Mouse (Mus musculus): ENCODE measurements around the gene Sptssa. TPM values are rescaled to one million over a fixed set of nuclear protein-coding genes. Genes with fewer than 3 reads are reported as not detected.

The Sptssa gene
- polyA plus RNA-seq, 1 experiment from 2014 or later: 125 TPM

DNA sequence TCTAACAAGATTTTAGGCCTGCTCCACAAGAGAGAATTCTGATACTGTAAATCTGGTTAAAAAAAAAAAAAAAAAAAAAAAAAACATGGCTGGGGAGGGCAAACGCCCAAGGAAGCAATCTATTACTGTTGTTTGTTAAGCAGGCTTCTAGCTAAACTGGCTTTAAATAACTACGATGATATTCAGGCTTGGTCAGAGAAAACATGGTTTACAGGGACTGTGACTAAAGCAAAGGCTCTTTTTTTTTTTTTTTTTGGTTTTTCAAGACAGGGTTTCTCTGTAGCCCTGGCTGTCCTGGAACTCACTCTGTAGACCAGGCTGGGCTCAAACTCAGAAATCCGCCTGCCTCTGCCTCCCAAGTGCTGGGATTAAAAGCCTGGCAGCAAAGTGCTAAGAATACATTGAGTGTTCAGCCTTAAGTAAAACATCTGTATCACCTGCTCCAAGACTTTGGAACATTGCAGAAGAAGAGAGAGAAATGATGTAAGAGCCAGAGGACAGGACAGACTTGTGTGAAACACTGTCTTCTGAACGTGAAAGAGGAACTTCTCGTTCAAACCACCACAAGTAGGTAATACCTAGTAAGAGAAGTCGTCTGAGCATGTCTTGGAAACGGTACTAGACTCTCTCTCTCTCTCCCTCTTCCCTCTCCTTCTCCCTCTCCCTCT is 2.2 kb upstream of the Sptssa start:
- WGBS (ENCODE audit: insufficient replicate concordance): 69% methylated on average over 7 of the region's 7 CpGs
- H3K4me2 ChIP-seq: no peak overlapping the region
- H3K4me1 ChIP-seq (ENCODE audit: control insufficient read depth, insufficient read depth, low read length): peaks cover 11% of the 10 kb centered on the region
- no peaks in the 10 kb centered on the region for H3K36me3 ChIP-seq (ENCODE audit: control insufficient read depth, insufficient read depth, low read length)
- no peak overlapping the region for H3K27ac ChIP-seq (ENCODE audit: low read depth, low read length)
- H3K27me3 ChIP-seq (ENCODE audit: control insufficient read depth, insufficient read depth, low read length): no peaks in the 10 kb centered on the region
- no peaks in the 10 kb centered on the region for H3K9me3 ChIP-seq (replicated peaks; ENCODE audit: control insufficient read depth, low read length)
- no peak overlapping the region for H3K9ac ChIP-seq (ENCODE audit: low read depth, low read length)
- no peak overlapping the region for H3K4me3 ChIP-seq (ENCODE audit: low read depth, low read length)
- no peak for ATAC-seq (replicated peaks; ENCODE audit: insufficient number of reproducible peaks, low FRiP score, low TSS enrichment)

- ATAC-seq (replicated peaks; ENCODE audit: insufficient number of reproducible peaks, low FRiP score, low TSS enrichment): no peak
- Histone ChIP-seq H3K36me3 (ENCODE audit: control insufficient read depth, insufficient read depth, low read length) (no peaks in the 10 kb centered on the region), H3K27ac (ENCODE audit: low read depth, low read length) (no peak overlapping the region), H3K4me1 (ENCODE audit: control insufficient read depth, insufficient read depth, low read length) (peaks cover 11% of the 10 kb centered on the region), H3K27me3 (ENCODE audit: control insufficient read depth, insufficient read depth, low read length) (no peaks in the 10 kb centered on the region), H3K4me3 (ENCODE audit: low read depth, low read length) (no peak overlapping the region), H3K9ac (ENCODE audit: low read depth, low read length) (no peak overlapping the region), H3K9me3 (replicated peaks; ENCODE audit: control insufficient read depth, low read length) (no peaks in the 10 kb centered on the region), H3K4me2 (no peak overlapping the region)
- 92% methylated on average over 5 of the region's 5 CpGs for WGBS (ENCODE audit: insufficient replicate concordance)
Measured at GRCm38 (mm10) chr12:54657951-54658350, 1.6 kb upstream of the Sptssa start.

GRCm38 (mm10) chr12:54657226-54657625 is 853 bp upstream of the Sptssa start:
- Histone ChIP-seq H3K4me3 (ENCODE audit: low read depth, low read length) (no peak overlapping the region; the same call in 1 of the 2 replicates), H3K9ac (ENCODE audit: low read depth, low read length) (no peak overlapping the region), H3K27ac (ENCODE audit: low read depth, low read length) (no peak overlapping the region)

GRCm38 (mm10) chr12:54656039-54656395 is 356 bp downstream of the Sptssa start:
- peak overlapping the region; percentile 77 for H3K9ac ChIP-seq (ENCODE audit: low read depth, low read length)
- peaks cover 18% of the 10 kb centered on the region for H3K4me1 ChIP-seq (ENCODE audit: control insufficient read depth, insufficient read depth, low read length)
- H3K27ac ChIP-seq (ENCODE audit: low read depth, low read length): peak overlapping the region; percentile 89
- 0% methylated on average over 22 of the region's 22 CpGs for WGBS (ENCODE audit: insufficient replicate concordance)
- ATAC-seq (replicated peaks; ENCODE audit: insufficient number of reproducible peaks, low FRiP score, low TSS enrichment): no peak; the same call in 1 of the 2 replicates
- H3K27me3 ChIP-seq (ENCODE audit: control insufficient read depth, insufficient read depth, low read length): no peaks in the 10 kb centered on the region
- H3K9me3 ChIP-seq (replicated peaks; ENCODE audit: control insufficient read depth, low read length): no peaks in the 10 kb centered on the region
- H3K4me2 ChIP-seq: peak overlapping the region; percentile 89
- H3K36me3 ChIP-seq (ENCODE audit: control insufficient read depth, insufficient read depth, low read length): no peaks in the 10 kb centered on the region
- peak overlapping the region; percentile 75 for H3K4me3 ChIP-seq (ENCODE audit: low read depth, low read length)

More at GRCm38 (mm10) chr12:54657226-54657625, 853 bp upstream of the Sptssa start:
- 48% methylated on average over 2 of the region's 2 CpGs for WGBS (ENCODE audit: insufficient replicate concordance)
- ATAC-seq (replicated peaks; ENCODE audit: insufficient number of reproducible peaks, low FRiP score, low TSS enrichment): no peak
- Histone ChIP-seq H3K9me3 (replicated peaks; ENCODE audit: control insufficient read depth, low read length) (no peaks in the 10 kb centered on the region), H3K27me3 (ENCODE audit: control insufficient read depth, insufficient read depth, low read length) (no peaks in the 10 kb centered on the region), H3K36me3 (ENCODE audit: control insufficient read depth, insufficient read depth, low read length) (no peaks in the 10 kb centered on the region), H3K4me1 (ENCODE audit: control insufficient read depth, insufficient read depth, low read length) (peaks cover 17% of the 10 kb centered on the region), H3K4me2 (peak overlapping the region; percentile 89)

- peak overlapping the region; percentile 89 for H3K27ac ChIP-seq (ENCODE audit: low read depth, low read length)
- WGBS (ENCODE audit: insufficient replicate concordance): 23% methylated on average over 16 of the region's 16 CpGs
- H3K9ac ChIP-seq (ENCODE audit: low read depth, low read length): peak overlapping the region; percentile 77
- peak overlapping the region; percentile 75 for H3K4me3 ChIP-seq (ENCODE audit: low read depth, low read length)
- no peaks in the 10 kb centered on the region for H3K9me3 ChIP-seq (replicated peaks; ENCODE audit: control insufficient read depth, low read length)
- no peaks in the 10 kb centered on the region for H3K36me3 ChIP-seq (ENCODE audit: control insufficient read depth, insufficient read depth, low read length)
- H3K4me2 ChIP-seq: peak overlapping the region; percentile 89
- peaks cover 18% of the 10 kb centered on the region for H3K4me1 ChIP-seq (ENCODE audit: control insufficient read depth, insufficient read depth, low read length)
- ATAC-seq (replicated peaks; ENCODE audit: insufficient number of reproducible peaks, low FRiP score, low TSS enrichment): no peak
- H3K27me3 ChIP-seq (ENCODE audit: control insufficient read depth, insufficient read depth, low read length): no peaks in the 10 kb centered on the region
Measured at GRCm38 (mm10) chr12:54655292-54656038, 908 bp downstream of the Sptssa start.

DNA sequence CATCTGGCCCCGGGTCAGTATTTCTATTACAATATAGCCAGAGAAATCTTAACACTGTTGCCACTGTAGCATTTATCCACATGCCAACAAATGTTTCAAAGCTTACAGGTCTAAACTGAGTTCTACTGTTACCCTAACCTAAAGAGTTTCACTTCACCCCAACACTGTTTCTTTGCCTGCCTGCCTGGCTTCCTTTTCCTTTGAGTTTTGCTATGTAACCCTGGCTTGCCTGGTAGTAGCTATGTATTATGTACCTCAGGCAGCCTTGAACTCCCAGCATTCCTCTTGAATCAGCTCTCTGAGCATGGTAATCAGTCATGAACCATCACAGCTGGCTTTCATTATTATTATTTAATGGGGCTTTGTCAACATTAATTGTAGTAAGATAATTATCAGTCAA is 1.6 kb downstream of the Sptssa start:
- peaks cover 18% of the 10 kb centered on the region for H3K4me1 ChIP-seq (ENCODE audit: control insufficient read depth, insufficient read depth, low read length)
- peak overlapping the region; percentile 89 for H3K4me2 ChIP-seq
- no peak overlapping the region for H3K9ac ChIP-seq (ENCODE audit: low read depth, low read length)
- H3K4me3 ChIP-seq (ENCODE audit: low read depth, low read length): peak overlapping the region; percentile 75; the same call in 1 of the 2 replicates
- no peaks in the 10 kb centered on the region for H3K27me3 ChIP-seq (ENCODE audit: control insufficient read depth, insufficient read depth, low read length)
- 79% methylated on average over 1 of the region's 1 CpGs for WGBS (ENCODE audit: insufficient replicate concordance)
- H3K9me3 ChIP-seq (replicated peaks; ENCODE audit: control insufficient read depth, low read length): no peaks in the 10 kb centered on the region
- H3K36me3 ChIP-seq (ENCODE audit: control insufficient read depth, insufficient read depth, low read length): no peaks in the 10 kb centered on the region
- ATAC-seq (replicated peaks; ENCODE audit: insufficient number of reproducible peaks, low FRiP score, low TSS enrichment): no peak
- no peak overlapping the region for H3K27ac ChIP-seq (ENCODE audit: low read depth, low read length)

DNA sequence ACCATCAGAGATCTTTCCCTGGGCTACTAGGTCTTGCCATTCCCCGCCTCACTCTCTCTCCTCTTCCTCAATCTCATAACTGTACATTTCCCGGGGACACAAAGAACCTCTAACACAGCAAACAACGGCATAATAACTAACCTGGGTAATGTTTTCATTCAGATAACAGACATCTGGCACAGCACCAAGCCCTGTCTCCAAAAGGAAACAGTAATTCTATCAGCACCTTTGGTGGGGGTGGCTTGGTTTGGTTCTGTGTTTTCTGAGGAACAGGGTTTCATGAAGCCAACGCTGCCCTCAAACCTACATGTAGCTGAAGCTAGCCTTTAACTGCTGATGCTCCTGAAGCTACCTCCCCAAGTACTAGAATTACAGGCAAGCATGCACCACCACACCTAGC is 2.2 kb downstream of the Sptssa start:
- Histone ChIP-seq H3K4me2 (peak overlapping the region; percentile 89), H3K36me3 (ENCODE audit: control insufficient read depth, insufficient read depth, low read length) (no peaks in the 10 kb centered on the region), H3K27me3 (ENCODE audit: control insufficient read depth, insufficient read depth, low read length) (no peaks in the 10 kb centered on the region), H3K9ac (ENCODE audit: low read depth, low read length) (no peak overlapping the region), H3K4me3 (ENCODE audit: low read depth, low read length) (no peak overlapping the region), H3K9me3 (replicated peaks; ENCODE audit: control insufficient read depth, low read length) (no peaks in the 10 kb centered on the region), H3K4me1 (ENCODE audit: control insufficient read depth, insufficient read depth, low read length) (peaks cover 18% of the 10 kb centered on the region), H3K27ac (ENCODE audit: low read depth, low read length) (no peak overlapping the region)
- WGBS (ENCODE audit: insufficient replicate concordance): 50% methylated on average over 4 of the region's 4 CpGs
- ATAC-seq (replicated peaks; ENCODE audit: insufficient number of reproducible peaks, low FRiP score, low TSS enrichment): no peak

DNA sequence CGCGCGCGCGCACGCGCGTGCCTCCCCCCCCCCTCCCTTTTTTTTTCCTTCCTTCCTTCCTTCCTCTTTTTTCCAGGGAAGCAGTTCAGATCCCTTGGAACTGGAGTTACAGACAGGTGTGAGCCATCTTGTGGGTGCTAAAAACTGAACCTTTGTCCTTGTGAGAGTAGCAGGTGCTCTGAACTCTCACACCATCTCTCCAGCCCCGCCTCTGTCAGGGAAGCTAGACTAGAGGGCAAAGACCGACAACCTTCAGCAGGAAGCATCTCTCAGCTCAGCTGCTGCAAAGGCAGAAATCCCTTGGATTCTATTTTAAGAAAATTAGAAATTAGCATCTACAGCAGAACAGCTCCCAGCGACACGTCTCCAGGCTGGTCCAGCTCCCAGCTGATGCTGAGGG is 4.0 kb downstream of the Sptssa start:
- Histone ChIP-seq H3K4me3 (ENCODE audit: low read depth, low read length) (no peak overlapping the region), H3K36me3 (ENCODE audit: control insufficient read depth, insufficient read depth, low read length) (no peaks in the 10 kb centered on the region), H3K9ac (ENCODE audit: low read depth, low read length) (no peak overlapping the region), H3K9me3 (replicated peaks; ENCODE audit: control insufficient read depth, low read length) (no peaks in the 10 kb centered on the region), H3K27ac (ENCODE audit: low read depth, low read length) (no peak overlapping the region), H3K4me1 (ENCODE audit: control insufficient read depth, insufficient read depth, low read length) (peaks cover 18% of the 10 kb centered on the region), H3K4me2 (0 out of 2 replicates have a peak overlapping the region, but pooled peaks have one; percentile 1), H3K27me3 (ENCODE audit: control insufficient read depth, insufficient read depth, low read length) (no peaks in the 10 kb centered on the region)
- no peak for ATAC-seq (replicated peaks; ENCODE audit: insufficient number of reproducible peaks, low FRiP score, low TSS enrichment)
- WGBS (ENCODE audit: insufficient replicate concordance): 79% methylated on average over 12 of the region's 12 CpGs

All from heart, embryonic 11.5 days (tissue).